Mouse (Mus musculus) embryonic fibroblast, embryonic 13.5 days (primary cell): ENCODE data around the gene Hyal2.

Source experiments
- CTCF ChIP-seq: IDR thresholded peaks from 2 replicates; pipeline ENCODE4 v1.5.1; 2011; ENCODE audit warnings: mild to moderate bottlenecking, control low read depth, low read length, moderate library complexity, borderline replicate concordance; ENCODE audit not compliant: insufficient read depth
- POLR2A ChIP-seq: IDR thresholded peaks from 2 replicates; pipeline ENCODE4 v1.6.1; 2011; ENCODE audit warnings: low read depth, mild to moderate bottlenecking, control low read depth, low read length, moderate library complexity

- TF ChIP-seq CTCF: no peak
- no peak for TF ChIP-seq POLR2A
Observed at GRCm38 (mm10) chr9:107612945-107613569, 45.3 kb downstream of the Hyal2 start.
